Mouse (Mus musculus) midbrain, embryonic 15.5 days (tissue): ENCODE measurements around the gene Mgrn1. TPM values are rescaled to one million over a fixed set of nuclear protein-coding genes. Genes with fewer than 3 reads are reported as not detected.

Experiments used
- ATAC-seq: fragments of 200-750 bp; cut with Nextera tagmentation; replicated peaks from 2 replicates; pipeline ENCODE4 v1.8.0; 2017; ENCODE audit warnings: moderate TSS enrichment
- H3K27ac ChIP-seq: fragments of 300-500 bp; sonication (generic); 2 replicates; pipeline ENCODE4 v1.5.1; 2015; ENCODE audit warnings: mild to moderate bottlenecking, inconsistent platforms
- H3K27me3 ChIP-seq: fragments of 300-500 bp; sonication (generic); replicated peaks from 2 replicates; pipeline ENCODE4 v1.6.1; 2015; ENCODE audit warnings: inconsistent platforms
- H3K36me3 ChIP-seq: fragments of 300-500 bp; sonication (generic); replicated peaks from 2 replicates; pipeline ENCODE4 v1.6.1; 2015; ENCODE audit warnings: inconsistent platforms
- H3K4me1 ChIP-seq: fragments of 300-500 bp; sonication (generic); 2 replicates; pipeline ENCODE4 v1.6.1; 2015; ENCODE audit warnings: inconsistent platforms
- H3K4me2 ChIP-seq: fragments of 300-500 bp; sonication (generic); 2 replicates; pipeline ENCODE4 v1.6.1; 2015; ENCODE audit warnings: inconsistent platforms, mild to moderate bottlenecking, moderate library complexity
- H3K4me3 ChIP-seq: fragments of 300-500 bp; sonication (generic); 2 replicates; pipeline ENCODE4 v1.5.1; 2015; ENCODE audit warnings: mild to moderate bottlenecking, inconsistent platforms
- H3K9ac ChIP-seq: fragments of 300-500 bp; sonication (generic); 2 replicates; pipeline ENCODE4 v1.6.1; 2015; ENCODE audit warnings: mild to moderate bottlenecking, inconsistent platforms
- H3K9me3 ChIP-seq: fragments of 300-500 bp; sonication (generic); 2 replicates; pipeline ENCODE4 v1.6.1; 2016; ENCODE audit warnings: inconsistent platforms
- WGBS: fragments of 180-500 bp; shearing (Covaris S2); methylation state at CpG from one replicate; pipeline ENCODE4 v1.1.7; 2015; ENCODE audit warnings: mixed read lengths; 5-methylcytosine and 5-hydroxymethylcytosine counted together
- polyA plus RNA-seq: library from polyadenylated mRNA; unstranded; fragments of >200 nt; fragmentation: Nextera tagmentation; extraction: Ambion mirVana; gene quantifications from 2 replicates; pipeline ENCODE4 v1.2.1, GENCODE M21; 2015

Gene Mgrn1
- 124 and 131 TPM in 2 replicates for polyA plus RNA-seq

DNA sequence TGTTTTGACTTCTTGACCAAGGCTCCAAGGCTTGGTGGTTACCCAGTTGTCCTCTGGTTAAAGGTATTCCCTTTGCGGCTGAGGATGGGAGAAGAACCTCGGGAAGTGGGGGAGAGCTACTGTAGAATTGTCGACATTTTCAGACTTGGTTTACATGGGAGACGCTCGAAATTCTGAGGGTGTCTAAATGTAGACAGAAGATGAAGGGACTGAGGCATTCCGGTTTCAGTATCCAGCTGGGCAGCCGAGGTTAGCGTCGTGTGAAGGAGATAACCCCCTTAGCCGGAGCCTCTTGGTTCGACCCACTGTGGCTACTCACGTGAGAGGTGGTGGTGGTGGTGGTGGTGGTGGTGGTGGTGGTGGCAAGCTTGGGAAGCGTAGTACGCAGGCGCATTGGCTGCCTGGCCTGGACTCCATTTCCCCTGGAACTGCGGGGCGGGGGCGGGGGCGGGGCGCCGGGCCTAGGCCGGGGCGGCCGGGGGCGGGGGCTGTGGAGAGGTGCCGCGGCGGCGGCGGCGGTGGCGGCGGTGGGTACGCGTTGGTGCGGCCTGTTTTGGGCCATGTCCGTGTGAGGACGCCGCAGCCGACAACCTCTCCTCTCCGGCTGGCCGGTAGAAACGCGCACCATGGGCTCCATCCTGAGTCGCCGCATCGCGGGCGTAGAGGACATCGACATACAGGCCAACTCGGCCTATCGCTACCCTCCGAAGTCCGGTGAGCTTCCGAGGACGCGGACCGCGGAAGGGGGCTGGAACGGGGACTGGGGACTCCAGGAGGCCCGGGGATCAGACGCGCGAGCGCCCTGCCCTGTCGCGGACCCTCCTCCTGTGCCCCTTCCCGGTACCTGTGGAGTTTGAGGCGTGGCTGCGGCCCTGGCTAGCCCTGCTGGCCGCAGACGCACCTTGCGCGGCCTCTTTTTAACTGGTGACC lies at the start of gene Mgrn1:
Mgrn1 (plus strand) TSS at position 490 of the 930 bp plus-strand sequence.
- H3K4me3 ChIP-seq: peak within 1 kb of the TSS; percentile 77
- ATAC-seq: peak; percentile 85
- H3K4me2 ChIP-seq: peak within 1 kb of the TSS; percentile 84
- peak within 1 kb of the TSS; percentile 77 for H3K9ac ChIP-seq
- H3K36me3 ChIP-seq: no peaks in the 10 kb centered on the region
- under 1% methylated on average over 61 of the region's 74 CpGs for WGBS
- H3K9me3 ChIP-seq: no peaks in the 10 kb centered on the region
- no peaks in the 10 kb centered on the region for H3K27me3 ChIP-seq
- peak within 1 kb of the TSS; percentile 93 for H3K27ac ChIP-seq
- peaks cover 53% of the 10 kb centered on the region for H3K4me1 ChIP-seq

DNA sequence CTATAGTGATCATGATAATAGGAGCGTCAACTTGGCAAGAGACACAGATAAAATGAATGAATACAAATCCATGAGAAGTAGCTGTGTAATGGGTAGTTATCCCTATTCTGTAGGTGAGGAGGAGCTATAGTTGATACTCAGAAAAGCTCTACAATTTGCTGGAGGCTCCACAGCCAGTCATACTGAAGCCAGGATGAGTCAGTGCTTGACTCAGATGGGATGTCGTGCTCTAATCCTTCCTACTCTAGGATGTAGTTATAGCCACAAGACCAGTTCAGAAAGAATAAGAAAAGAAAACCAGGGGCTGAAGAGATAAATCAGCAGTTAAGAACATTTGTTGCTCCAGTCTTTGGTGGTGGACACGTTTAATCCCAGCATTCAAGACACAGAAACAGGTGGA lies 48.4 kb upstream of the Mgrn1 start:
- Histone ChIP-seq H3K36me3 (no peaks in the 10 kb centered on the region), H3K9me3 (no peaks in the 10 kb centered on the region), H3K27ac (no peak overlapping the region), H3K4me3 (no peak overlapping the region), H3K4me2 (no peak overlapping the region), H3K9ac (no peak overlapping the region), H3K4me1 (no peaks in the 10 kb centered on the region), H3K27me3 (no peaks in the 10 kb centered on the region)
- ATAC-seq: no peak
- WGBS: 89% methylated on average over 3 of the region's 3 CpGs

DNA sequence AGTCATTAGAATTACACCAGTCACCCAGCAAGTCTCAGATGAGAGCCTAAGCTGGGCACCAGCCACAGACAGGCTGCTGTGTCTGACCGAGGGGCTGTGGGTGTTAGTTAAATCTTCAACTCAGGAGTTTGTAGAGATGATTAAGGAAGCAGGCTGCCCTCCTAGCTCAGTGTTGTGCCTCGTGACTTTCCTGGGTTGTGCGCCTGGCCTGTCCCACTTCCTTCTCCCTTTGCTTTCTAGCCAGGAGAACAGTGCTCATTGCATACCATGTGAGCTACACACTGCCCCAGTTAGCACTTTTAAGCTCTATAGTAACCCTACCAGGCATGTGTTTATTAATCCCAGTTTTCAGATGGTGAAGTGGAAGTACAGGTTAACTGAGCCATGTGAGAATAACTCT lies 46.5 kb upstream of the Mgrn1 start:
- H3K9me3 ChIP-seq: no peaks in the 10 kb centered on the region
- H3K4me1 ChIP-seq: no peaks in the 10 kb centered on the region
- no peaks in the 10 kb centered on the region for H3K27me3 ChIP-seq
- no peak overlapping the region for H3K4me3 ChIP-seq
- no peak for ATAC-seq
- no peak overlapping the region for H3K9ac ChIP-seq
- WGBS: 80% methylated on average over 3 of the region's 3 CpGs
- H3K27ac ChIP-seq: no peak overlapping the region
- H3K36me3 ChIP-seq: no peaks in the 10 kb centered on the region
- no peak overlapping the region for H3K4me2 ChIP-seq

- H3K4me2 ChIP-seq: no peak overlapping the region
- H3K9me3 ChIP-seq: no peaks in the 10 kb centered on the region
- H3K27me3 ChIP-seq: no peaks in the 10 kb centered on the region
- WGBS: 83% methylated on average over 8 of the region's 8 CpGs
- H3K4me1 ChIP-seq: no peaks in the 10 kb centered on the region
- no peak overlapping the region for H3K4me3 ChIP-seq
- H3K9ac ChIP-seq: no peak overlapping the region
- no peaks in the 10 kb centered on the region for H3K36me3 ChIP-seq
- no peak for ATAC-seq
- H3K27ac ChIP-seq: no peak overlapping the region
Observed at GRCm38 (mm10) chr16:4840231-4840630, 45.8 kb upstream of the Mgrn1 start.

- Histone ChIP-seq H3K4me1 (no peaks in the 10 kb centered on the region), H3K4me3 (no peak overlapping the region), H3K9ac (no peak overlapping the region), H3K4me2 (no peak overlapping the region), H3K9me3 (no peaks in the 10 kb centered on the region), H3K27me3 (no peaks in the 10 kb centered on the region), H3K27ac (no peak overlapping the region), H3K36me3 (no peaks in the 10 kb centered on the region)
- ATAC-seq: no peak
- 81% methylated on average over 3 of the region's 3 CpGs for WGBS
Observed at GRCm38 (mm10) chr16:4847041-4847440, 39.0 kb upstream of the Mgrn1 start.

GRCm38 (mm10) chr16:4848090-4848489 lies 38.0 kb upstream of the Mgrn1 start:
- Histone ChIP-seq H3K4me1 (no peaks in the 10 kb centered on the region), H3K36me3 (no peaks in the 10 kb centered on the region), H3K27me3 (no peaks in the 10 kb centered on the region), H3K4me3 (no peak overlapping the region), H3K9ac (no peak overlapping the region), H3K27ac (no peak overlapping the region), H3K9me3 (no peaks in the 10 kb centered on the region), H3K4me2 (no peak overlapping the region)
- WGBS: 92% methylated on average over 2 of the region's 2 CpGs
- no peak for ATAC-seq

DNA sequence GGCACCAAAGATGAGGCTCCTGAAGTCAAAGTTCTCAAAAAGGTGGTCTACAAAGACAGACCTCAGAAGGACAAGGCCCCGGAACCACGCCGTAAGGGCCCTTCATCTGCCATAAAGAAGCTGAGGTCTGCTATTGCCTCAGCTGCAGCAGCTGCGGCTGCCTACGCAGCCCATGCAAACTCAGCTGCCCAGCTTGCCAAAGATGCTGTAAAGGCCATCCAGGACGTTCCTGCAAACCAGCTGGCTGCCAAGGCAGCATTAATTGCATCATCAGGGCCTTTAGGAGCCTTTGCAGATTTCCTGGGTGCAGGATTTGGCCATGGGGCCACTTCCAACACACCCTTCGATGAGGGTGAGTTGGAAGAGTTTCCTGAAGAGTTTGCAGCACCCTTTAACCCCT lies 35.7 kb upstream of the Mgrn1 start:
- no peak for ATAC-seq
- Histone ChIP-seq H3K9ac (no peak overlapping the region), H3K4me3 (no peak overlapping the region), H3K27me3 (no peaks in the 10 kb centered on the region), H3K36me3 (no peaks in the 10 kb centered on the region), H3K27ac (no peak overlapping the region), H3K4me1 (no peaks in the 10 kb centered on the region), H3K9me3 (no peaks in the 10 kb centered on the region), H3K4me2 (no peak overlapping the region)
- 86% methylated on average over 7 of the region's 7 CpGs for WGBS

DNA sequence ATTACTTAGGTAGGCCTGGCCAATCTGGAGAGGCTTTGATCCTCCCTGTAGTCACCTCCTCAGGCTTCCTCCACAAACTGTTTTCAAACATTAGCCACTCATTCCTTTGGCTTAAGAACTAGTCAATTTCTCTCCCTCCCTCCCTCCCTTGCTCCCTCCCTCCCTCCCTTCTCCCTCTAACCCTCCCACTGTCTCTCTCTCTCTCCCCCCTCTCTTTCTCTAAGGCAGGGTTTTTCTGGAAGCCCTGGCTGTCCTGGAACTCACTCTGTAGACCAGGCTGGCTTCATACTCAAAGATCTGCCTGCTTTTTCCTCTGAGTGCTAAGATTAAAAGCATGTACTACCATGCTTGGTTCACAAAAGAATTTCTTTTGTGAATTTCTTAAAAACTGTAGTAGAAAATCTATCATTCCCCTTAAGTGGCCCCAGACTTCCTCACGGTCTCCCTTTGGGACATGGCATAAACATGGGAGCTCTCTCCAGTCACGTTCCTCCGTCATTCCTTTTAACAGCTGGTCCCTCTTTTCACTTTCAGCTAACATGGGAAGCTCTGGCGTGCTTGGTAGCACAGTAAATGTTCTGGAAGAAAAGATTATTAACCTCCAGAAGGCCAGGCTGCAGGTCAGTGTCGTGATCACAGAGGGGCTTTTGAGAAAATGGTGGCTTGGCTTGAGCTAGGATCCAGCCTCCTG lies 35.0 kb upstream of the Mgrn1 start:
- Histone ChIP-seq H3K27ac (no peak overlapping the region), H3K9ac (no peak overlapping the region), H3K4me1 (no peaks in the 10 kb centered on the region), H3K27me3 (no peaks in the 10 kb centered on the region), H3K4me3 (no peak overlapping the region), H3K9me3 (no peaks in the 10 kb centered on the region), H3K36me3 (no peaks in the 10 kb centered on the region), H3K4me2 (no peak overlapping the region)
- WGBS: 78% methylated on average over 5 of the region's 5 CpGs
- no peak for ATAC-seq

GRCm38 (mm10) chr16:4855046-4855650 lies 30.9 kb upstream of the Mgrn1 start:
- Histone ChIP-seq H3K9ac (no peak overlapping the region), H3K36me3 (no peaks in the 10 kb centered on the region), H3K4me2 (no peak overlapping the region), H3K27me3 (no peaks in the 10 kb centered on the region), H3K9me3 (no peaks in the 10 kb centered on the region), H3K4me3 (no peak overlapping the region), H3K27ac (no peak overlapping the region), H3K4me1 (no peaks in the 10 kb centered on the region)
- ATAC-seq: no peak
- WGBS: 82% methylated on average over 5 of the region's 5 CpGs

GRCm38 (mm10) chr16:4861392-4861791 lies 24.7 kb upstream of the Mgrn1 start:
- Histone ChIP-seq H3K36me3 (no peaks in the 10 kb centered on the region), H3K4me2 (no peak overlapping the region), H3K4me1 (no peaks in the 10 kb centered on the region), H3K9me3 (no peaks in the 10 kb centered on the region), H3K9ac (no peak overlapping the region), H3K27ac (no peak overlapping the region), H3K27me3 (no peaks in the 10 kb centered on the region), H3K4me3 (no peak overlapping the region)
- no peak for ATAC-seq
- WGBS: 56% methylated on average over 10 of the region's 10 CpGs

GRCm38 (mm10) chr16:4862863-4863483 lies 23.1 kb upstream of the Mgrn1 start:
- 53% methylated on average over 9 of the region's 9 CpGs for WGBS
- H3K4me1 ChIP-seq: no peaks in the 10 kb centered on the region
- H3K4me2 ChIP-seq: no peak overlapping the region
- no peaks in the 10 kb centered on the region for H3K36me3 ChIP-seq
- H3K9ac ChIP-seq: no peak overlapping the region
- no peaks in the 10 kb centered on the region for H3K9me3 ChIP-seq
- no peak overlapping the region for H3K27ac ChIP-seq
- H3K4me3 ChIP-seq: no peak overlapping the region
- peak; percentile 66; the same call in 1 of the 2 replicates for ATAC-seq
- H3K27me3 ChIP-seq: no peaks in the 10 kb centered on the region

DNA sequence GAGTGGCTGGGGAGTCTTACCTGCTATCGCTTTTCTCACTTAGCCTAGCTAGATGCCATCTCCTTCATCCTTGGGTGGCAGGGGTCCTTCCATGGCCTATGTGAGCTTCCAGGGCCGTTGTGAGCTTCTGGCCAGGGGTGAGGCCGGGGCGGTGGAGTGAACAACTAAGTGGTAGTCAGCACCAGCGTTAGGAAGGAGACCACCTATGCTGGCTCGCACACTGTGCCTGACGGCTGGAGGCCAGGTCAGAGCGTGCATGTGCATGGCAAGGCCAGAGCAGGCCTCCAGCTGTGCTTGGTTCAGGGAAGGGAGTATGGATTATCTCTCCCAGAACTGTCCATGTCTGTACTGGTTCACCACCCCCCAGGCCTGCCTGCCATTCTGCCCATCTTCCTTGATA lies 22.3 kb upstream of the Mgrn1 start:
- Histone ChIP-seq H3K4me1 (no peaks in the 10 kb centered on the region), H3K9ac (no peak overlapping the region), H3K27ac (no peak overlapping the region), H3K36me3 (no peaks in the 10 kb centered on the region), H3K4me3 (no peak overlapping the region), H3K9me3 (no peaks in the 10 kb centered on the region), H3K27me3 (no peaks in the 10 kb centered on the region), H3K4me2 (no peak overlapping the region)
- ATAC-seq: no peak
- 87% methylated on average over 8 of the region's 8 CpGs for WGBS
